Mouse (Mus musculus) stomach, postnatal 0 days (tissue): ENCODE results near the gene Galnt4. TPM values are rescaled to one million over a fixed set of nuclear protein-coding genes. Genes with fewer than 3 reads are reported as not detected.

Experiments
- ATAC-seq: fragments of 200-750 bp; cut with Nextera tagmentation; 2 replicates; pipeline ENCODE4 v1.8.0; 2017; ENCODE audit not compliant: low FRiP score, low TSS enrichment
- DNase-seq: peaks from one replicate; pipeline ENCODE4 v3.0.0-alpha.2; 2016; ENCODE audit warnings: low spot score
- H3K27ac ChIP-seq: fragments of 300-500 bp; sonication (generic); replicated peaks from 2 replicates; pipeline ENCODE4 v1.5.1; 2014; ENCODE audit warnings: mild to moderate bottlenecking, control low read depth
- H3K27me3 ChIP-seq: fragments of 300-500 bp; sonication (generic); 2 replicates; pipeline ENCODE4 v1.6.1; 2014; ENCODE audit warnings: low read length; ENCODE audit not compliant: control insufficient read depth, insufficient read depth
- H3K36me3 ChIP-seq: fragments of 300-500 bp; sonication (generic); 2 replicates; pipeline ENCODE4 v1.6.1; 2014; ENCODE audit warnings: low read length, mixed read lengths; ENCODE audit not compliant: control insufficient read depth, insufficient read depth
- H3K4me1 ChIP-seq: fragments of 300-500 bp; sonication (generic); replicated peaks from 2 replicates; pipeline ENCODE4 v1.6.1; 2014; ENCODE audit warnings: antibody characterized with exemption; ENCODE audit not compliant: control insufficient read depth, insufficient read depth
- H3K4me2 ChIP-seq: fragments of 300-500 bp; sonication (generic); replicated peaks from 2 replicates; pipeline ENCODE4 v1.6.1; 2014; ENCODE audit warnings: low read depth, mild to moderate bottlenecking, control low read depth, moderate library complexity
- H3K4me3 ChIP-seq: fragments of 300-500 bp; sonication (generic); 2 replicates; pipeline ENCODE4 v1.5.1; 2014; ENCODE audit warnings: low read depth, low read length, control low read depth
- H3K9ac ChIP-seq: fragments of 300-500 bp; sonication (generic); 2 replicates; pipeline ENCODE4 v1.6.1; 2014; ENCODE audit warnings: mild to moderate bottlenecking, low read length, control low read depth, mixed read lengths
- H3K9me3 ChIP-seq: fragments of 300-500 bp; sonication (generic); 2 replicates; pipeline ENCODE4 v1.6.1; 2016; ENCODE audit warnings: low read length; ENCODE audit not compliant: control insufficient read depth
- CTCF ChIP-seq: IDR thresholded peaks from 2 replicates; pipeline ENCODE4 v1.5.1; 2016; ENCODE audit warnings: antibody characterized with exemption, low read depth, mild to moderate bottlenecking, moderate library complexity
- EP300 ChIP-seq: optimal IDR thresholded peaks from 2 replicates; pipeline ENCODE3; 2016; ENCODE audit warnings: antibody characterized with exemption
- WGBS: fragments of 180-500 bp; shearing (Covaris S2); extraction: QIAGEN DNeasy Blood & Tissue Kit; methylation state at CpG from one replicate; pipeline ENCODE4 v1.1.7; 2014; 5-methylcytosine and 5-hydroxymethylcytosine counted together
- polyA plus RNA-seq: library from polyadenylated mRNA; unstranded; fragments of >200 nt; fragmentation: Nextera tagmentation; extraction: Ambion mirVana; gene quantifications from 2 replicates; pipeline ENCODE4 v1.2.1, GENCODE M21; 2015

Gene Galnt4
- polyA plus RNA-seq, 1 experiment from 2014 or later = 34.9 TPM

- no peak overlapping the region for H3K4me2 ChIP-seq
- no peaks in the 10 kb centered on the region for H3K36me3 ChIP-seq
- no peak overlapping the region for H3K4me3 ChIP-seq
- DNase-seq = no peak
- no peak overlapping the region for H3K27ac ChIP-seq
- no peaks in the 10 kb centered on the region for H3K4me1 ChIP-seq
- no peak for TF ChIP-seq CTCF
- no peak for TF ChIP-seq EP300
- H3K9me3 ChIP-seq = no peaks in the 10 kb centered on the region
- no peaks in the 10 kb centered on the region for H3K27me3 ChIP-seq
- WGBS = 67% methylated on average over 10 of the region's 10 CpGs
- no peak overlapping the region for H3K9ac ChIP-seq
- ATAC-seq = no peak
Measured at GRCm38 (mm10) chr10:99081569-99081990, 26.4 kb upstream of the Galnt4 start.

DNA sequence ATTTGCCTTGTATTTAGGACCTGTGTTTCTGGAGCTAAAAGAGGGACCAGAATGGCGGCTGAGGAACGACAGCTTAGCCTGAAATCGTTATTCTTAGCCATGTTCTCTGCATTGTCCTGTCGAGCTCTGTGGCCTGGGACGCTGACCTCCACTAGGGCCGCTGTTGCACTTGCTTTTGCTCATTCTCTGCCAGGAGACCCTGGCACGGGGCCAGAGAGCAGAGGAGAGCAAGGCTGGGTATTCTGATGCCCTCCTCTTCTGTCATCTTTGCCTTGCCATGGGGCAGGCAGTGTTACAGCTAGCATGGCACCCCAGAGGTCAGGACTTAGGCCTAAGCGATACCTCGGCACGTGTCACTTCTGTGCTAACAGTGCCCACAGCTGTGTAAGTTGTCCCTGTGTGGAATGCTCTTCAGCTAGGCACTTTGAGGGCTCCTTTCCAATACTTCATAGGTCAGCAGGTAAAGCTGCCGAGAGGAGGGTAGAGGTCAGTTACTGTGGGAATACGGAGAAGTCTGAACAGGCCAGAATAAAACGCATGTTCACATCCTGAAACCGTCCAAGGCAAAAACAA lies 24.4 kb upstream of the Galnt4 start:
- TF ChIP-seq CTCF = no peak
- TF ChIP-seq EP300 = no peak
- Histone ChIP-seq H3K9ac (no peak overlapping the region), H3K27me3 (no peaks in the 10 kb centered on the region), H3K4me2 (no peak overlapping the region), H3K27ac (no peak overlapping the region), H3K4me3 (no peak overlapping the region), H3K36me3 (no peaks in the 10 kb centered on the region), H3K4me1 (no peaks in the 10 kb centered on the region), H3K9me3 (no peaks in the 10 kb centered on the region)
- no peak for DNase-seq
- no peak for ATAC-seq
- WGBS = 90% methylated on average over 14 of the region's 14 CpGs

GRCm38 (mm10) chr10:99084397-99085239 lies 23.3 kb upstream of the Galnt4 start:
- Histone ChIP-seq H3K27me3 (no peaks in the 10 kb centered on the region), H3K9me3 (no peaks in the 10 kb centered on the region), H3K27ac (no peak overlapping the region), H3K4me2 (no peak overlapping the region), H3K4me3 (no peak overlapping the region), H3K9ac (no peak overlapping the region), H3K4me1 (no peaks in the 10 kb centered on the region), H3K36me3 (no peaks in the 10 kb centered on the region)
- 46% methylated on average over 23 of the region's 23 CpGs for WGBS
- ATAC-seq (peak; percentile 67; the same call in 1 of the 2 replicates), DNase-seq (peak; percentile 89)
- TF ChIP-seq EP300 (no peak), CTCF (peak; percentile 96)

DNA sequence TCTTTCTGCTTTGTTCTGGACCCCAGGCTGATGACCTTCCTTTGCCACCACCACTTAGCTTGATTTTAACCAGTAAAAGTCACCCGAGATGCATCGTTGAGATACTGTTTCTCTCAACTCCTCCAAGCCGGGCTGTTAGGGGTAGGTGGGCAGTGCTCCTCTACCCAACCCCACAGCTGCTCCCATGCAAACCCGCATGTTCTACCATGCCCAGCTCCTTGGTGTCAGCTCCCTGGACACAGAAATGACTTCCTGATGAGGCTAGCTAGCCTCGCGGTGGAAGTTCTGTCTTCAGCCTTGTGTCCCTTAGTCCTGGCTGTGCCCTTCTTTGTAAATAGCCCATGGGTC lies 22.7 kb upstream of the Galnt4 start:
- H3K27me3 ChIP-seq = no peaks in the 10 kb centered on the region
- no peak for TF ChIP-seq EP300
- TF ChIP-seq CTCF = no peak
- no peaks in the 10 kb centered on the region for H3K9me3 ChIP-seq
- DNase-seq = no peak
- 53% methylated on average over 6 of the region's 6 CpGs for WGBS
- H3K4me3 ChIP-seq = no peak overlapping the region
- H3K27ac ChIP-seq = no peak overlapping the region
- H3K4me1 ChIP-seq = no peaks in the 10 kb centered on the region
- peak; percentile 8; the same call in 1 of the 2 replicates for ATAC-seq
- no peak overlapping the region for H3K9ac ChIP-seq
- no peaks in the 10 kb centered on the region for H3K36me3 ChIP-seq
- H3K4me2 ChIP-seq = no peak overlapping the region

DNA sequence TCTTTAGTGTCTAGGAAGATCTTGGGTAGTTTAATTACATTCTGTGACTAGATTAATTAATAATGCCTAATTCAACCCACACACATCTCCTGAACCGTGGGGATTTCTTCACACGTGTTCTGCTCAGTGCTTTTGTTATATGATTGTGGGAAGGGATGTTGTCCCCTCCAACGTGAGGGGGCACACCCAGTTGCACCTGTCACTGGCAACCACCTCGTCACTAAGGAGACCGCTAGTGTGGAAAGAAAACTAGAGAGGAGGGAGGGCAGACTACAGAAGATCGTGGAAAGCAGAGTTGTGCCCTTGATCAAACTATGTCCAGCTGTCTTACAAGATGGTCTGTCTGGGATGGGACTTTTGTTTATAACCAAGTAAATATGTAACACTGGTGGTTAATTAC lies 21.9 kb upstream of the Galnt4 start:
- ATAC-seq (no peak), DNase-seq (no peak)
- Histone ChIP-seq H3K4me3 (no peak overlapping the region), H3K36me3 (no peaks in the 10 kb centered on the region), H3K4me2 (no peak overlapping the region), H3K27me3 (no peaks in the 10 kb centered on the region), H3K9me3 (no peaks in the 10 kb centered on the region), H3K9ac (no peak overlapping the region), H3K27ac (no peak overlapping the region), H3K4me1 (no peaks in the 10 kb centered on the region)
- TF ChIP-seq EP300 (no peak), CTCF (no peak)
- WGBS = 64% methylated on average over 6 of the region's 6 CpGs

GRCm38 (mm10) chr10:99089906-99090305 lies 18.1 kb upstream of the Galnt4 start:
- Histone ChIP-seq H3K4me2 (no peak overlapping the region), H3K4me1 (no peaks in the 10 kb centered on the region), H3K27ac (no peak overlapping the region), H3K9ac (no peak overlapping the region), H3K4me3 (no peak overlapping the region), H3K36me3 (no peaks in the 10 kb centered on the region), H3K27me3 (no peaks in the 10 kb centered on the region), H3K9me3 (no peaks in the 10 kb centered on the region)
- 71% methylated on average over 6 of the region's 6 CpGs for WGBS
- no peak for DNase-seq
- ATAC-seq = no peak
- TF ChIP-seq CTCF = no peak
- no peak for TF ChIP-seq EP300
